Mouse (Mus musculus): Measurements from ENCODE around the gene Gm49395.

DNA sequence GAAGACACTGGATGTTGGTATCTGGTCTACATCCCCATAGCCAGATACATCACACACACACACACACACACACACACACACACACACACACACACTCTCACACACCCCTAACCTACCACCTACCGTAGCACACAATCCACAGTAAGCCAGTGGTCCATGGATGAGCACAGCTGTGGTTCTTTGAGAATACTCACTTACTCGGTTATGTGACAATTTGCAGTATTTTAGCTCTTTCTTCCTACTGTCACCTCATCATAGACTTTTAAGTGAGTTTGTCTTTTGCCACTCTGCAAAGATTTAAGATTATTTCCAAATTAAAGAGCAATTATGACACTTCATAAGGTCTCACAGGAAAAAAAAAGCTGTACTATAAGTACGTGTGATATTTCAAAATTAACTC is 16.5 kb upstream of the Gm49395 start:
- no peak for TF ChIP-seq GATA1 (IDR thresholded peaks at IDR 0.05; ENCODE audit: low read length)
- TF ChIP-seq TAL1 (IDR thresholded peaks at IDR 0.05; ENCODE audit: low read length) = no peak
